Mouse (Mus musculus) hindbrain, embryonic 12.5 days (tissue): ENCODE data around the gene Naa38. TPM values are rescaled to one million over a fixed set of nuclear protein-coding genes. Genes with fewer than 3 reads are reported as not detected.

Experiments
- ATAC-seq: fragments of 200-750 bp; cut with Nextera tagmentation; 2 replicates; pipeline ENCODE4 v1.8.0; 2017; ENCODE audit warnings: moderate TSS enrichment; ENCODE audit not compliant: low FRiP score
- H3K27ac ChIP-seq: fragments of 300-500 bp; sonication (generic); 2 replicates; pipeline ENCODE4 v1.5.1; 2016; ENCODE audit warnings: mild to moderate bottlenecking
- H3K27me3 ChIP-seq: fragments of 300-500 bp; sonication (generic); 2 replicates; pipeline ENCODE4 v1.6.1; 2016; ENCODE audit warnings: mild to moderate bottlenecking
- H3K36me3 ChIP-seq: fragments of 300-500 bp; sonication (generic); 2 replicates; pipeline ENCODE4 v1.6.1; 2016; ENCODE audit warnings: mild to moderate bottlenecking
- H3K4me1 ChIP-seq: fragments of 300-500 bp; sonication (generic); 2 replicates; pipeline ENCODE4 v1.6.1; 2016
- H3K4me2 ChIP-seq: fragments of 300-500 bp; sonication (generic); replicated peaks from 2 replicates; pipeline ENCODE4 v1.6.1; 2016; ENCODE audit warnings: mild to moderate bottlenecking
- H3K4me3 ChIP-seq: fragments of 300-500 bp; sonication (generic); 2 replicates; pipeline ENCODE4 v1.5.1; 2016; ENCODE audit warnings: mild to moderate bottlenecking
- H3K9ac ChIP-seq: fragments of 300-500 bp; sonication (generic); 2 replicates; pipeline ENCODE4 v1.6.1; 2016; ENCODE audit warnings: mild to moderate bottlenecking, moderate library complexity
- H3K9me3 ChIP-seq: fragments of 300-500 bp; sonication (generic); replicated peaks from 2 replicates; pipeline ENCODE4 v1.6.1; 2016; ENCODE audit warnings: mild to moderate bottlenecking
- WGBS: fragments of 180-500 bp; shearing (Covaris S2); methylation state at CpG from one replicate; pipeline ENCODE4 v1.1.7; 2016; 5-methylcytosine and 5-hydroxymethylcytosine counted together
- polyA plus RNA-seq: library from polyadenylated mRNA; unstranded; fragments of >200 nt; fragmentation: Nextera tagmentation; extraction: Ambion mirVana; gene quantifications from 2 replicates; pipeline ENCODE4 v1.2.1, GENCODE M21; 2016

Naa38 gene
- polyA plus RNA-seq, 1 experiment from 2014 or later, result 103 TPM

DNA sequence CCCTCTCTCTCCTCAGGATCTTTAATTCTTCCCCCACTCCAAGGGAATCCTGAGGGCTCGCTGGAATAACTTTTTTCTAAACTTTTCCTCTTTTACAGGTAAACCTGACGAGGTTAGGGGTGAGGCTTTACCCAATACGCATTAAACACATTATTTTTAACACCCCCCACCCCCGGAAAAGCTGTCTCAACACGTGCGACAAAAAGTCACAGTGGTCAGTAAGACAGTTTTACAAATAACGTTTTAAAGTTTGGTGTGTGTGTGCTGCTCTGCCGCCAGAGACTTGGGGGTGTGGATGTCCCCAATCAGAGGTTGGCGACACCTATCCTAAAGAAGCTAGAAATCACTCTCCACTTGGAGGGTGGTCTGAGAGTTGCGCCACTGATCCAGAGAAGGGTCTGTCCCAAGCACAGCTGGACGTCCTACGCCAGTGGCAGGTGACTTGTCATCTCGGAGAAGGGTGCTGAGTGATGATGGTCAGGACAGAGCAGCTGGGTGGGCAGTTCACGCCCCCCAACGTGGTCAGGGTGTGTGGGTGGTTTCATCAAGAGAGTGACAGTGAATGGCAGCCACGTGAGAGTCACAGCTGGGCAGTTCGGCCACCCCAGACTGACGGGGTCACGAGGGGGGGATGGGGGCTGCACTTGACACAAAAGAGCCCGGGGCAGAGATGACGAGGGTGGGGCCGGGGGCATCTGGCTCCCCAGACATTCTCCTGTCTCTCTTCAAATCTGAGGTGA lies 27.5 kb upstream of the Naa38 start:
- Histone ChIP-seq H3K4me3 (peak overlapping the region; percentile 99), H3K4me2 (peak overlapping the region; percentile 63), H3K4me1 (peaks cover 52% of the 10 kb centered on the region), H3K27ac (peak overlapping the region; percentile 100), H3K9ac (peak overlapping the region; percentile 100), H3K9me3 (no peaks in the 10 kb centered on the region), H3K27me3 (no peaks in the 10 kb centered on the region), H3K36me3 (peaks cover 11% of the 10 kb centered on the region)
- ATAC-seq, result 0 out of 2 replicates have a peak, but pooled peaks have one; percentile 9
- under 1% methylated on average over 22 of the region's 22 CpGs for WGBS

DNA sequence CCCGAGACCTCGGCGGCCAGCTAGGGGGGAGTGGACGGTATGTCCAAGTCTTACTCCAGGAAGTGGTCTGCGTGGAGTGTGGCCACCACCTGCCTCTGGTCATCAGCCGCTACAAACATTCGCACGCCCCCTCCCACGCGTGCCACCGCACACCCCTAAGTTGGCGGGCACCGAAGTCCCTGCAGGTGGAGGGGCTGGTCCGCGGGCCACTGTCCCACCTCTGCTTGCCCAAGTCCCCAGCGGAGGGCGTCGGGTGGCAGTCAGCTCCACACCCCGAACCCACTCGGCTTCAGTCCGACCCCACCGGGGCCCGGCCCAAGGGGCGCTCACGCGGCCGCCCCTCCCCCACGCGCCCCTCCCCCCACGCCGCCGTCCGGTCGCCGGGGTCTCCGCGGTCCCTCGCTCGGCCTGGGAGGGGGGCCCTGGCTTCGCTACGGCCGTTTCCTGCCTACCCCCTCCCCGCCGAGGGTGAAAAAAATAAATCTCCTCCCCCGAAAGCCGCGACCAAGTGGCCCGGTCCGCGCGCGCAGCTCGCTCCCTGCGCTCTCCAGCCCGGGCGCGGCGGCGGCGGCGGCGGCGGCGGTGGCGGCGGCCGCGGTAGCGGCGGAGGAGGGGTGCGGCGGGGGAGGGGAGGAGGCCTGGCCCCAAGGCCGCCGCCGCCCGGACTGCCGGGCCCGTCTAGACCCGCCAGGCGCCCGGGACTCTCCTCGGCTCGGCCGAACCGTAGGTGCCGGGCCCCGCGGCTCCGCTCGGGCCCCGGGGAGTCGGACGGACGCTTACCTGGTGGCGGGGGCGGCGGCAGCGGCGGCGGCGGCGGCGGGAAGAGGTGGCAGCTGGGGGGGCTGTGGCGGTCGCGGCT lies 26.7 kb upstream of the Naa38 start:
- Histone ChIP-seq H3K27me3 (no peaks in the 10 kb centered on the region), H3K9me3 (no peaks in the 10 kb centered on the region), H3K4me3 (peak overlapping the region; percentile 99), H3K27ac (peak overlapping the region; percentile 100), H3K9ac (peak overlapping the region; percentile 100), H3K4me1 (peaks cover 52% of the 10 kb centered on the region), H3K36me3 (peaks cover 8% of the 10 kb centered on the region), H3K4me2 (peak overlapping the region; percentile 63)
- WGBS, result 0% methylated on average over 36 of the region's 106 CpGs
- peak; percentile 12; the same call in 1 of the 2 replicates for ATAC-seq

DNA sequence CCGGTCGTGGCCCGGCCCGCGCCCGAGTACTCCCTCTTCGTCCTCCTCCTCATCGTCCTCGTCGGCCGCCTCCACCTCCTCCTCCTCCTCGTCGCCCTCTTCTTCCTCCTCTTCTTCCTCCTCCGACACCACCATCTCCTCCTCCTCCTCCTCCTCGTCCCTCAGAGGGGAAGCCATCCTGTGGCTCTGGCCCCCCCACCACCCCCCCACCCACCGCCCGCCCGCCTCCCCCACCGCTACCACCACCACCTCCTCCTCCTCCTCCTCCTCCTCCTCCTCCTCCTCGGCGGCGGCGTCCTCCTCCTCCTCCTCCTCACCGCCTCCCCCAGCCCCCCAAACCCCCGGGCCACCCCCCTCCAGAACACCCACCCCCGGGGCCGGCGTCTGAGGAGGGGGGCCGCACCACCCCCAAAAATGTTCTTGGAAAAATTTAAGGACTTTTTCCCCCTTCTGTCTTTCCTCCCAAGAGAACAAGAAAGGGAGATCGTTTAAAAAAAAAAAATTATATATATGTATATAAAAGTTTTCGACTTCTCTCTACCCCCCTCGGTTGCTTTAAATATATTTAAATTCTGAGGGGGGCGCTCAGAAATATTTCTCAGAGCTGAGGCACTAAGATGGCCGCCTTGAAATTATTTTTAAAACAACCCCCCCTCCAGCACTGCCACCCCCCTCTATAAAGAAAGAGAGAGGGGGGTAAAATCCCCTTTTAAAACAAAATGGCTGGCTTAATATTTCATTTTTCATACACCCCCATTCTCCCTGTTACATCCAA lies 25.9 kb upstream of the Naa38 start, which contains the start of gene Chd3:
Gene Chd3 (minus strand): TSS at position 192 of the 775 bp plus-strand sequence.
- Histone ChIP-seq H3K27me3 (no peaks in the 10 kb centered on the region), H3K4me1 (peaks cover 48% of the 10 kb centered on the region)
- under 1% methylated on average over 19 of the region's 34 CpGs for WGBS

DNA sequence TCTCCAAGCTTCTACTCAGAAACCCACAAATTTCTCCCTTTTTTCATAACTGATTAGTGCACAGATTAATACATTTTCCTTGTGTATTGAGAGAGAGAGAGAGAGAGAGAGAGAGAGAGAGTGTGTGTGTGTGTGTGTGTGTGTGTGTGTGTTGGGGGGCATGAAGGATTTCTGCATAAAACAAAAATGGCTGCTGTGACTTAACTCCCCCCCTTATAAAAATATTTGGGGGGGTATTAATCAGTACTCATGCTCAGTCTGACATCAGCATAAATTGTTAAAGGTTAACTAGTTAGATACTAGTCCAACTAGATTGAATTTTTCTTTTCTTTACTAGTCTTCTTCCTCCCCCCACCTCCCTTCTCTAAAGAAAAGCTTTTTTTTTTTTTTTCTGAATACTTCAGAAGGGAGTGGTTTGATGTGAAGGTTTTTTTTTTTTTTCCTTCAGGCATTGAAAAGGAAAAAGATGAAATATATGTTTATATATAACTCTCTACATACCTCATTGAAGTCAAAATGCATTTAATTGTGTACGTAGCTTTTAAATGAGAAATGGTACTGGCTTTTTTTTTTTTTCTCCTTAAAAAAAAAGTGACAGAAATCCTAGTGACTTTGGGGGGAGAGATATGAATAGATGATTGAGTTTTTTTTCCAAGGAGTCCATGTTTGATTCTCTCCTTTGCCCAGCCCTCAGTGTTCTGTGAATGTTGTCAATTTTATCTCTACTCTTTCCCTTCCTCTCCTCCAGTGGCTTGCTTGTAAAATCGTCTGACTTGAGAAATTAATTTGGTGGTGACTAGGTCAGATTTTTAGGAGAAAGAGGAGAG lies 25.1 kb upstream of the Naa38 start:
- Histone ChIP-seq H3K27me3 (no peaks in the 10 kb centered on the region), H3K4me1 (peaks cover 40% of the 10 kb centered on the region), H3K9ac (peak overlapping the region; percentile 100; the same call in 1 of the 2 replicates), H3K36me3 (peaks cover 5% of the 10 kb centered on the region; the same call in 1 of the 2 replicates), H3K27ac (peak overlapping the region; percentile 100), H3K4me3 (peak overlapping the region; percentile 99), H3K4me2 (peak overlapping the region; percentile 63), H3K9me3 (no peaks in the 10 kb centered on the region)
- 29% methylated on average over 2 of the region's 2 CpGs for WGBS
- no peak for ATAC-seq

More for the DNA sequence above, 25.9 kb upstream of the Naa38 start, which contains the start of gene Chd3:
- H3K36me3 ChIP-seq, result peaks cover 5% of the 10 kb centered on the region; the same call in 1 of the 2 replicates
- H3K9me3 ChIP-seq, result no peaks in the 10 kb centered on the region
- peak within 1 kb of the TSS; percentile 99 for H3K4me3 ChIP-seq
- peak within 1 kb of the TSS; percentile 100 for H3K27ac ChIP-seq
- H3K4me2 ChIP-seq, result peak within 1 kb of the TSS; percentile 63
- ATAC-seq, result no peak
- H3K9ac ChIP-seq, result peak within 1 kb of the TSS; percentile 100

DNA sequence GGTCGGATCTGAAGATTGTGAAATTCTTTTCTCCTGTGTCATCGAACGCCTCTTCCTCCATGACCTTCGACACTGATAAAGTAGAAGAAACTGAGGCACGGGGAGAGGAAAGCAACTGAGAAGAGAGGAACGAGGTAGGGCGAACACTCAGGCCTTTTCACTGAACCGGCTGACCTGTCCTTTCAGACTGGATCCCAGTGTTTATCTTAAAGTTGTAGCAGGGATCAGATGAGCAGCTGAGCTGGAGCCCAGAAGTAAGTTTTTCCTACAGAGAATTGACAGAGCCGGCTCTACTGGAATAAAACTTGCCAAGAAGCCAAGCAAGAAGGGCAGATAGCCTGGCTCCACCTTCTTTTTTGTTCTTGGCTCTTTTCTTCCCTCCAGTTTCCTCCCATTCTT lies 24.5 kb upstream of the Naa38 start:
- H3K36me3 ChIP-seq, result peaks cover 8% of the 10 kb centered on the region; the same call in 1 of the 2 replicates
- H3K27ac ChIP-seq, result peak overlapping the region; percentile 75
- H3K9me3 ChIP-seq, result no peaks in the 10 kb centered on the region
- peak overlapping the region; percentile 42; the same call in 1 of the 2 replicates for H3K9ac ChIP-seq
- ATAC-seq, result no peak
- H3K4me3 ChIP-seq, result 0 out of 2 replicates have a peak overlapping the region, but pooled peaks have one; percentile 2
- no peaks in the 10 kb centered on the region for H3K27me3 ChIP-seq
- WGBS, result 7% methylated on average over 9 of the region's 9 CpGs
- peak overlapping the region; percentile 33 for H3K4me2 ChIP-seq
- peaks cover 33% of the 10 kb centered on the region for H3K4me1 ChIP-seq

DNA sequence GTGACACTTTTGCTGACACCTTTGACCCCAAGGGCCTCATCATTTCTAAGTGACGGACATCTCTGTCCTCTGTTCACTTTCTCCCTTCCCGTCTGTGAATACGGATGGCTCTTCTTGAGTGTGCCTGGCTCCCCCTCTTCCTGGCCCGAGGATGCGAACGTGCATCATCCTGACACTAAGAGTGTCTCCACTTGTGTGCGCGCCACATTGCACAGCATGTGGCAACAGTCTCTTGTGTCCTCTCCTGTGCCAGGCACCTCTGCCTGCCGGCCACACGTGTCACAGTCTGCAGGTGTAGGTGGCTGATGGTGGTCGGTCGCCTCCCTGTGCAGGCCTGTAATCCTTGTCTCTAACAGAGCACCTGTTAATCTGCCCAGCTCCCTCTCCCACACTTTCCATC lies 23.7 kb upstream of the Naa38 start:
- no peaks in the 10 kb centered on the region for H3K27me3 ChIP-seq
- H3K27ac ChIP-seq, result peak overlapping the region; percentile 75
- H3K4me1 ChIP-seq, result peaks cover 29% of the 10 kb centered on the region
- peak overlapping the region; percentile 42; the same call in 1 of the 2 replicates for H3K9ac ChIP-seq
- no peak for ATAC-seq
- H3K36me3 ChIP-seq, result peaks cover 9% of the 10 kb centered on the region; the same call in 1 of the 2 replicates
- H3K4me3 ChIP-seq, result peak overlapping the region; percentile 2; the same call in 1 of the 2 replicates
- 25% methylated on average over 12 of the region's 12 CpGs for WGBS
- no peaks in the 10 kb centered on the region for H3K9me3 ChIP-seq
- H3K4me2 ChIP-seq, result peak overlapping the region; percentile 33

DNA sequence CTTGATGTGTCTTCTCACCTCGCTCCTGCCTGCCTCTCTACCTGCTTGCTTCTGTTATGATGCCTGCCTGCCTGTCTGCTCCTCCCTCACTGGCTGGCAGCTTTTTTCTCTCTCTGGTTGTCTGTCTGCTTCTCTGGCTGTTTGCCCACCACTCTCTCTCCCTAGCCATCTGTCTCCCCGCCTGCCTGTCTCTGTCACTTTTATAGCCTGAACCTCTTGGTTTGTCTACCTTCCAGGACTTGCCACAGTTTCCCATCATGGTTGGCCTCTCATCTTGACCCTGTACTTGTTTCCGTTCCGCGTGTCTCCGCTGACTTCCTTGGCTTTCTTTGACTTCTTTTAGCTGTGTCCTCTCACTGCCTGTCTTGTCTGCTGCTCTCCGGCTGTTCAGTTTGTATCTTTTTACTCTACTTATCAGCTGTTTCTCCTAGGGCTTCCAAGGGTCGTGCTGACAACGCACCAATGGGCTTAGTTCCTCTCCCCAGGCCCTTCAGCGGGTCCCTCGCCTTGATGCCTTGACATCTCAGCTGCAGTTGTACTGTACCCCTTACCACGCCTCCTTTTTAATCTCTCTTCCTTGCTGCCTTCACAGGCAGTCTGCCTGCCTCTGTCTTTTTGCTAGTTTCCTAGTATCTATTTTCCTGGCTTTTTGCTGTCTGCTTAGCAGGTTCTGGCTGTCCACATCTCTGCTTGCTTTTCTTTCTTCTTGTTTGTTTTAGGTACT lies 23.1 kb upstream of the Naa38 start:
- Histone ChIP-seq H3K9ac (peak overlapping the region; percentile 27; the same call in 1 of the 2 replicates), H3K4me1 (peaks cover 29% of the 10 kb centered on the region), H3K27me3 (no peaks in the 10 kb centered on the region), H3K9me3 (no peaks in the 10 kb centered on the region), H3K4me2 (peak overlapping the region; percentile 33), H3K36me3 (peaks cover 9% of the 10 kb centered on the region; the same call in 1 of the 2 replicates), H3K27ac (peak overlapping the region; percentile 75), H3K4me3 (peak overlapping the region; percentile 2; the same call in 1 of the 2 replicates)
- no peak for ATAC-seq
- WGBS, result 48% methylated on average over 12 of the region's 12 CpGs

DNA sequence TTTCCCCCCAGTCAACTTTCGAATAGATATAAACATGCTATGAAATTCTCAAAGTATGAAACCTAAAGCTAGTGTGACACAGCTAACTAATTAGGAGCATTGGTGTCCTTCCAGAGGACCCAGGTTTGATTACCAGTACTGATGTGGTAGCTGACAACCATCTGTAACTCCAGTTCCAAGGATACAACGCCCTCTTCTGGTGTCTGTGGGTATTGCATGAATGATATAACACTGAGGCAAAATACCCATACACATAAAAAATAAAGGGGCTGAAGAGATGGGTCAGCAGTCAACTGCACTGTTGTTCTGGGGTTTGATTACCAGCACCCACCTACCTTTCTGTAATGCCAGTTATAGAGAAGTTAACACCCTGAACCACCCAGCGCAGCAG lies 22.5 kb upstream of the Naa38 start:
- Histone ChIP-seq H3K4me3 (no peak overlapping the region), H3K4me2 (no peak overlapping the region), H3K4me1 (peaks cover 26% of the 10 kb centered on the region), H3K27me3 (no peaks in the 10 kb centered on the region), H3K9me3 (no peaks in the 10 kb centered on the region), H3K36me3 (peaks cover 11% of the 10 kb centered on the region; the same call in 1 of the 2 replicates), H3K9ac (no peak overlapping the region), H3K27ac (no peak overlapping the region)
- ATAC-seq, result no peak
- 64% methylated on average over 3 of the region's 3 CpGs for WGBS

DNA sequence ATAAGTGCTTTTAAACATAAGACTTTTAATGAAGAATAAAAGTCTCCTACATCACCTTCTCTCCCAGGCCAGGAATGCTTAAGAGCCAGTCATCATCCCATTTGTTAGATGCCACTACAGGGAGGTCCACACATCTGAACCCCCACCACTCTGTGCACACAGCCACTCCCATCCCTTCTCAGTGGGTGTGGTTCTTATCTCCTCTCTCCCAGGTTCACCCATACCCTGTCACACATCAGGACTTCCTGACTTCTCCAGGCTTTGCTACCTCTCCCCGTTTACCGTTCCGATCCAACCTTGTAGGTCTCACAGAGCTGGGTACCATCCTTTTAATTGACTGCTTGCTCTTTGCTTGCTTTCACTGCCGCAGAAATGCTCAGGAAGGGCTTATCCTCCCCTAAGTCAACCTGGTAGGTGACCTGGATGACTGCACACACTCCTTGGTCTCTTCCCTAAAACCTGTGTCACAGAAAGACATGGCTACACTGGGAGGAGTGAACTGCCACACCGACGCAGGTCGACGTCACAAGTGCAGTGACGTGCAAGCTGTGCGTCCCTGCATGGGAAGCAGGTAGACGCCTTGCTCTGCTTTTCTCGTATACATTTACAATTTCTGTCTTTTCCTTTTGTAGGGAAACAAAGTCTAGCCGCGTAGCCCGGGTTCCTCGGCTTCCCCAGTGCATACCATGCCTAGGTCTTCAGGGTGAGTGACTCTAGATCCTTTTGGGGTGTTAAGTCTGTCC lies 21.9 kb upstream of the Naa38 start:
- Histone ChIP-seq H3K4me3 (no peak overlapping the region), H3K4me1 (peaks cover 22% of the 10 kb centered on the region), H3K27ac (no peak overlapping the region), H3K4me2 (no peak overlapping the region), H3K9me3 (no peaks in the 10 kb centered on the region), H3K27me3 (no peaks in the 10 kb centered on the region), H3K9ac (no peak overlapping the region; the same call in 1 of the 2 replicates), H3K36me3 (peaks cover 16% of the 10 kb centered on the region; the same call in 1 of the 2 replicates)
- WGBS, result 89% methylated on average over 16 of the region's 16 CpGs
- no peak for ATAC-seq

DNA sequence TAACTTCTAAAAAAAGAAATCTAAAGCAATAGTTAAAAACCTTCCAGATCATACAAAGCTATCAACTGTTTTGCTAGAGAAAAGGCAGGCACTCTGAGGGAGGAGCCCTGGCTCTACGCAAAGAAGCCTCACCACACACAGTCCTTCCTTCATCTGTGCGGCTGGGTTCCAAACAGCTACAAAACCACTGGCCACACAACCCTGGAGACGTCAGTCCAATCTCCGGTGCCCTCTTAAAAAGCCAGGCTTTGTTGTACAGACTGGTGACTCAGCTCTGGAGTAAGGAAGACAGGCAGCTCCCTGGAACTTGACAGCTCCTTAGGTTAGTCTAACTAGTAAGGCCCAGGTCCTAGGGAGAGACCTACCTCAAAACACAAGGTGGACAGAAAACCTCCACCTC lies 19.6 kb upstream of the Naa38 start:
- no peaks in the 10 kb centered on the region for H3K27me3 ChIP-seq
- peaks cover 16% of the 10 kb centered on the region; the same call in 1 of the 2 replicates for H3K36me3 ChIP-seq
- peaks cover 19% of the 10 kb centered on the region for H3K4me1 ChIP-seq
- H3K9me3 ChIP-seq, result no peaks in the 10 kb centered on the region
- ATAC-seq, result no peak
- H3K27ac ChIP-seq, result no peak overlapping the region
- H3K9ac ChIP-seq, result no peak overlapping the region
- no peak overlapping the region for H3K4me2 ChIP-seq
- H3K4me3 ChIP-seq, result no peak overlapping the region
- WGBS, result 88% methylated on average over 4 of the region's 4 CpGs
